Mouse (Mus musculus): ENCODE data around the gene Midn. TPM values are rescaled to one million over a fixed set of nuclear protein-coding genes. Genes with fewer than 3 reads are reported as not detected.
"Not testable (repeated sequence)": the region's sequence is repeated elsewhere in the genome, so short reads cannot be mapped to it uniquely, and the experiment has no call there.

The Midn gene
- polyA plus RNA-seq, 1 experiment from 2014 or later = 25.9 TPM

DNA sequence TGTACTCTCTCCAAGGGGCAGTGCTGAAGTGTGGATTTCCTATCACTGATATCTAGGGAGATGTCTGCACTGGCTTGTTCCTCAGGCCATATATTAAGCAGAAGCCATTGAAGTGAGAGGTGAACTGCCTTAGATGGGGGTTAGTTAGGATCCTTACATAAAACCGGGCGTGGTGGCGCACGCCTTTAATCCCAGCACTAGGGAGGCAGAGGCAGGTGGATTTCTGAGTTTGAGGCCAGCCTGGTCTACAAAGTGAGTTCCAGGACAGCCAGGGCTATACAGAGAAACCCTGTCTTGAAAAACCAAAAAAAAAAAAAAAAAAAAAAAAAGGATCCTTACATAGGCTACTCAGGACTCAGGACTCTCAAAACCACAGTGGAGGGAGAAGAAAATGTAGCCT, 18.1 kb downstream of the Midn start:
- 77% methylated on average over 4 of the region's 4 CpGs for WGBS
- peak overlapping the region; percentile 75 for H3K4me2 ChIP-seq
- H3K9ac ChIP-seq = peak overlapping the region; percentile 51
- not testable (repeated sequence) for H3K9me3 ChIP-seq (replicated peaks); ATAC-seq (ENCODE audit: insufficient number of reproducible peaks, low FRiP score); H3K27me3 ChIP-seq (replicated peaks); H3K4me3 ChIP-seq
- peak overlapping the region; percentile 100 for H3K27ac ChIP-seq (ENCODE audit: poor library complexity, severe bottlenecking)
- peaks cover 76% of the 10 kb centered on the region for H3K4me1 ChIP-seq (replicated peaks)
- peaks cover 15% of the 10 kb centered on the region for H3K36me3 ChIP-seq

DNA sequence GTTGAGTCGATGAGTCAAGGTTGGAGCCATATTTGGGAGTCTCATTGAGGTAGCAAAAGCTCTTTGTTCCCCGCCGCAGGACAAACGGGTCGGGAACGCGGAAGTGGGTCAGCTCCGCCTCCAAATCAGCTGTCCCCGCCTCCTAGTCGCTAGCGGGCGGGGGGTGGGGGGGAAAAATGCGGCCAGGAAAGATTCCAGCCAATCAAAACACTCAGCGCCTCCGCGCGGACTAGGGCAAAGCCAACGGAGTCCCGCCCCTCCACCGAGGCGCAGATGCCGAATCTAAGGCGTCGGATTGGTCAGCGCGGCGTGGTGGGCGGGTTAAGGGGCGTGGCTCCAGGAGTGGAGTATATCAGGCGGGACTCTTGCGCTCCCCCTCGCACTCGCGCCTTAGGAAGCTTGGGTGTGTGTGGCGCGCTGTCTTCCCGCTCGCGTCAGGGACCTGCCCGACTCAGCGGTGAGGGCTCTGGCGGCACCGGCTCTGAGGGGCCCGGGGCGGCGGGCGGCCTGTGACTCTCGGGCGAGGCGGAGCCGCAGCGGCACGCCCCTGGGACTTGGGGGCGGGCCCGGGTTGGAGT, 19.5 kb downstream of the Midn start:
- peak overlapping the region; percentile 100 for H3K27ac ChIP-seq (ENCODE audit: poor library complexity, severe bottlenecking)
- ATAC-seq (ENCODE audit: insufficient number of reproducible peaks, low FRiP score) = peak; percentile 92
- WGBS = under 1% methylated on average over 55 of the region's 55 CpGs
- H3K4me2 ChIP-seq = peak overlapping the region; percentile 75
- H3K9me3 ChIP-seq (replicated peaks) = no peaks in the 10 kb centered on the region
- no peaks in the 10 kb centered on the region for H3K27me3 ChIP-seq (replicated peaks)
- peaks cover 28% of the 10 kb centered on the region for H3K36me3 ChIP-seq
- peak overlapping the region; percentile 97 for H3K4me3 ChIP-seq
- peaks cover 76% of the 10 kb centered on the region for H3K4me1 ChIP-seq (replicated peaks)
- H3K9ac ChIP-seq = peak overlapping the region; percentile 99

DNA sequence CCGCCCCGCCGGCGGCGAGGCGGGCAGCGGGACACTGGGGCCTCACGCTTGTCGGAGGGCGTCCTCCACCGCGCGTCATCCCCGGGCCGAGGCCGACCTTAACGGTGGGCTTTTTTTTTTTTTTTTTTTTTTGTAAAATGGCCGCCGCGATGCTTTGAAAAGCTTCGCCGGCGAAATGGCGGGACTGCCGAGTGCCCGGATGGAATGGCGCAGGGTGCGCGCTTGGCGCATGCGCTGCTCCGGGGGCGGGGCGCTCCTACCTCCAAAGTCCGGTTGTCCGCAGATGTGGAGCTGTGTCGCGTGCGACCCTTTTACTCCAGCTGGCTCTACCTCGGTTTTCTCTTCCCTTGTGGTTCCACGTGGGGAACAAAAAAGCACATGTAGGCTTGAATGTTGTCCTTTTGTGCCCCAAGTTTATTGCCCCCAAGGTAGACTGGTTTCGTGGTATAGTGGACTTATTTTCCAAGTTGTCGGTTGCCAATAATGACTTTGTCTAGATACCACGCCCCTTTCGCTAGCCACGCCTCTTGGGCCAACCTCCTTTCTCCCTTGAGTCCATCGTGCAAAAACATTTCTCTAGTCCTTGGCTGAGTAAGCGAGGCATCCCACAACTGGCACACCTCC, 20.1 kb downstream of the Midn start:
- H3K9me3 ChIP-seq (replicated peaks) = no peaks in the 10 kb centered on the region
- peak overlapping the region; percentile 75 for H3K4me2 ChIP-seq
- WGBS = under 1% methylated on average over 47 of the region's 48 CpGs
- peak; percentile 67 for ATAC-seq (ENCODE audit: insufficient number of reproducible peaks, low FRiP score)
- H3K27me3 ChIP-seq (replicated peaks) = no peaks in the 10 kb centered on the region
- H3K9ac ChIP-seq = peak overlapping the region; percentile 99
- H3K4me1 ChIP-seq (replicated peaks) = peaks cover 72% of the 10 kb centered on the region
- H3K4me3 ChIP-seq = peak overlapping the region; percentile 97
- peak overlapping the region; percentile 100 for H3K27ac ChIP-seq (ENCODE audit: poor library complexity, severe bottlenecking)
- peaks cover 28% of the 10 kb centered on the region for H3K36me3 ChIP-seq

- Histone ChIP-seq H3K9me3 (replicated peaks) (no peaks in the 10 kb centered on the region), H3K27me3 (replicated peaks) (no peaks in the 10 kb centered on the region), H3K4me2 (peak overlapping the region; percentile 75), H3K27ac (ENCODE audit: poor library complexity, severe bottlenecking) (peak overlapping the region; percentile 100), H3K4me3 (peak overlapping the region; percentile 97), H3K36me3 (peaks cover 28% of the 10 kb centered on the region), H3K9ac (peak overlapping the region; percentile 99), H3K4me1 (replicated peaks) (peaks cover 63% of the 10 kb centered on the region)
- 67% methylated on average over 1 of the region's 1 CpGs for WGBS
- no peak for ATAC-seq (ENCODE audit: insufficient number of reproducible peaks, low FRiP score)
Observed at GRCm38 (mm10) chr10:80169070-80169469, 21.0 kb downstream of the Midn start.

DNA sequence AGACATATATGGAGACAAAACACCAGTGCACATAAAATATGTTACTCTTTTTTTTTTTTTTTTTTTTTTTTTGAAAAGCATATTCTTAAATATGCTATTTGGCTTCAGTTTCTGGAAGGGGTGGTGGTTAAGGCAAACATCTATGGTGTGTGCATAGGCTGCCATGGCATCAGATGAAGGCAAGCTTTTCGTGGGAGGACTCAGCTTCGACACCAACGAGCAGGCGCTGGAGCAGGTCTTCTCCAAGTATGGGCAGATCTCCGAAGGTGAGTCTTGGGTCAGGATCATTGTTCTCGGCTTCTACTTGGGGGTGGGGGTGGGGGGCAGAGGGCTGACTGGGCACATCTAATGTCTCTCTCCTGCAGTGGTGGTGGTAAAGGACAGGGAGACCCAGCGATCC, 21.6 kb downstream of the Midn start:
- Histone ChIP-seq H3K4me3 (no peak overlapping the region), H3K4me2 (no peak overlapping the region), H3K27me3 (replicated peaks) (no peaks in the 10 kb centered on the region), H3K27ac (ENCODE audit: poor library complexity, severe bottlenecking) (peak overlapping the region; percentile 21; the same call in 1 of the 2 replicates), H3K9me3 (replicated peaks) (no peaks in the 10 kb centered on the region), H3K9ac (no peak overlapping the region), H3K4me1 (replicated peaks) (peaks cover 57% of the 10 kb centered on the region), H3K36me3 (peaks cover 28% of the 10 kb centered on the region)
- WGBS = 91% methylated on average over 7 of the region's 7 CpGs
- no peak for ATAC-seq (ENCODE audit: insufficient number of reproducible peaks, low FRiP score)

DNA sequence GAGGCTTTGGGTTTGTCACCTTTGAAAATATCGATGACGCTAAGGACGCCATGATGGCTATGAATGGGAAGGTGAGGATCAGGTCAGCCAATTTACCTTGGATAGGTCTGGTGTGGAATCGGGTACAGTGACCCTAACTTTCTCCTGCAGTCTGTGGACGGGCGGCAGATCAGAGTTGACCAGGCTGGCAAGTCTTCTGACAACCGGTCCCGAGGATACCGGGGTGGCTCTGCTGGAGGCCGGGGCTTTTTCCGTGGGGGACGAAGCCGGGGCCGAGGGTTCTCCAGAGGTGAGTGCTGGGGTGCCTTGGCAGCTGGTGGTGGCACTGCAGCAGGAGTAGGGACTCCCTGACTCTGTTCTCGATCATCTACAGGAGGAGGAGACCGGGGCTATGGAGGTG, 22.0 kb downstream of the Midn start:
- Histone ChIP-seq H3K36me3 (peaks cover 28% of the 10 kb centered on the region), H3K27me3 (replicated peaks) (no peaks in the 10 kb centered on the region), H3K9me3 (replicated peaks) (no peaks in the 10 kb centered on the region), H3K4me1 (replicated peaks) (peaks cover 59% of the 10 kb centered on the region), H3K27ac (ENCODE audit: poor library complexity, severe bottlenecking) (peak overlapping the region; percentile 21; the same call in 1 of the 2 replicates), H3K9ac (peak overlapping the region; percentile 19; the same call in 1 of the 2 replicates), H3K4me2 (no peak overlapping the region), H3K4me3 (no peak overlapping the region)
- no peak for ATAC-seq (ENCODE audit: insufficient number of reproducible peaks, low FRiP score)
- WGBS = 97% methylated on average over 16 of the region's 16 CpGs

DNA sequence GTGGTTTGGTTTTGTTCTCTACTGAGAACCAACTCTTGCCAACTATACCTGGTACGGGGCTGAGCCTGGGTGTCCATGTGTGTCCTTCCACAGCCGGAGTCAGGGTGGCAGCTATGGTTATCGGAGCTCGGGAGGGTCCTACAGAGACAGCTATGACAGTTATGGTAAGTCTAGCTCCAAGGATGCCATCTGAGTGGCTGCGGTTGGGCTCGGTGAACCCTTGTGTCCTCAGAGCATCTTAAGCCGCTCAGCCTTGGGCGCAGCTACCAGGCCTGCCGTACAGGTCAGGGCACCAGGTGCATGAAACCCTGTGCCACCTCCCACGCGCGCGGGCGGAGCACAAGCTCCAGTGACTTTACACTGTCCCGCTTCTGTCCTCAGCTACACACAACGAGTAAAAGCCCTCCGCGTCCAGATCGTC, 22.5 kb downstream of the Midn start:
- Histone ChIP-seq H3K9ac (peak overlapping the region; percentile 19; the same call in 1 of the 2 replicates), H3K4me2 (no peak overlapping the region), H3K27ac (ENCODE audit: poor library complexity, severe bottlenecking) (no peak overlapping the region), H3K27me3 (replicated peaks) (no peaks in the 10 kb centered on the region), H3K4me1 (replicated peaks) (peaks cover 56% of the 10 kb centered on the region), H3K9me3 (replicated peaks) (no peaks in the 10 kb centered on the region), H3K4me3 (no peak overlapping the region), H3K36me3 (peaks cover 28% of the 10 kb centered on the region)
- ATAC-seq (ENCODE audit: insufficient number of reproducible peaks, low FRiP score) = no peak
- 95% methylated on average over 19 of the region's 19 CpGs for WGBS

DNA sequence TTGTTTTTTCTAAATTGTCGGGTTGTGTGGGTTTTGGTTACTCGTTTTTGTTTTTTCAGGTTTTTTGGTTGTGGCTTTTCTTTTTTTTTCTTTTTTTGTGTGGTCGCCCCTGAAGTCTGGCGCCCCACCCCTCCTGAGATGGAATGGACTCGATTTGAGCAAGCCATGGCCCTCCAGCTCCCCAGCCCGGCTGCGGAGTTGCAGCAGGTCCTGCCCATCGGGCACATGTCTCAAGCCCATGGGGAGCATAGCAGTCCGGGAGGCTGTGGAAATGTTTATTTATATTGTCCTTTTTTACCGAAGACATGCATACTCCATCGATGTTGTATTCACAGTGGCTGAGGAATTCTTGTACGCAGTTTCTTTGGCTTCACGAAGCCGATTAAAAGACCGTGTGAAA, 23.2 kb downstream of the Midn start:
- no peak overlapping the region for H3K27ac ChIP-seq (ENCODE audit: poor library complexity, severe bottlenecking)
- 89% methylated on average over 15 of the region's 15 CpGs for WGBS
- no peaks in the 10 kb centered on the region for H3K9me3 ChIP-seq (replicated peaks)
- H3K4me3 ChIP-seq = no peak overlapping the region
- no peaks in the 10 kb centered on the region for H3K27me3 ChIP-seq (replicated peaks)
- H3K4me2 ChIP-seq = no peak overlapping the region
- peaks cover 52% of the 10 kb centered on the region for H3K4me1 ChIP-seq (replicated peaks)
- no peak overlapping the region for H3K9ac ChIP-seq
- ATAC-seq (ENCODE audit: insufficient number of reproducible peaks, low FRiP score) = no peak
- H3K36me3 ChIP-seq = peaks cover 28% of the 10 kb centered on the region

DNA sequence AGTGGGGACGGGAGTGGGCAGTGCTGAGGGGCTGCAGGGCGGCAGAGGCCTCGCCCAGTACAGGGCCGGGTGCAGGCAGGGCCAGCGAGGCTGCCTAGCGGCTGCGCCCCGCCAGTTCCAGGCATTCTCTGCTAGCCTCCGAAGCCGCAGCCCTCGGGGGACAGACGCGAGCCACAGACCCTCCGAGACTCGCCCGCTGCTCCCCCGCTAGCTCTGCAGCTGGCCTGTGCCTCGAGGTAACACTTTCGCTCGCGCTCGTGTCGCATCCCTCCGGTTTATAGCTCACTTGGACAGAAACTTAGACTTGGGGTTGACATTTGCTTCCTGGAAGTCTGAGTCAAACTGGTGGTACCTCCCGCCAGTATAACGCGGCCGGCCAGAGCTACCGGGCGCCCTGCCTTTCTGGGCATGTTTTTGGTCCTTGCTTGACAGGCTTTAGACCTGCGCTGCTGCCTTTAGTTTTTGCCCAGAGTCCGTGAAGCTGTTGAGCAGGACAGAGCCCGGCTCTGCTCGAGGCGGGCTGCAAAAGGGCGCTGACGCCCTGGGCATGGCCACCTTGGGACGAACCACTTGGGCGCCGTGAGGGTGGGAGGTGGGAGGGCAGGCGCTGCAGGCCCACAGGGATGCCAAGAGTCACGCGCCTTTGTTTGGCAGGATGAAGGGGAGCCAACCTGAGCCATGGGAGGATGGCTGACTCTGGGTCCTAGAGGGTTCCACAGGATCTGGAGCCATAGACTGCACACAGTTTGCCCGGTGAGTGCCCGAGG, 23.9 kb downstream of the Midn start:
- Histone ChIP-seq H3K4me3 (peak overlapping the region; percentile 57; the same call in 1 of the 2 replicates), H3K4me1 (replicated peaks) (peaks cover 45% of the 10 kb centered on the region), H3K9me3 (replicated peaks) (no peaks in the 10 kb centered on the region), H3K9ac (peak overlapping the region; percentile 58), H3K4me2 (peak overlapping the region; percentile 69), H3K36me3 (peaks cover 28% of the 10 kb centered on the region), H3K27me3 (replicated peaks) (no peaks in the 10 kb centered on the region), H3K27ac (ENCODE audit: poor library complexity, severe bottlenecking) (peak overlapping the region; percentile 80)
- no peak for ATAC-seq (ENCODE audit: insufficient number of reproducible peaks, low FRiP score)
- 85% methylated on average over 45 of the region's 45 CpGs for WGBS

DNA sequence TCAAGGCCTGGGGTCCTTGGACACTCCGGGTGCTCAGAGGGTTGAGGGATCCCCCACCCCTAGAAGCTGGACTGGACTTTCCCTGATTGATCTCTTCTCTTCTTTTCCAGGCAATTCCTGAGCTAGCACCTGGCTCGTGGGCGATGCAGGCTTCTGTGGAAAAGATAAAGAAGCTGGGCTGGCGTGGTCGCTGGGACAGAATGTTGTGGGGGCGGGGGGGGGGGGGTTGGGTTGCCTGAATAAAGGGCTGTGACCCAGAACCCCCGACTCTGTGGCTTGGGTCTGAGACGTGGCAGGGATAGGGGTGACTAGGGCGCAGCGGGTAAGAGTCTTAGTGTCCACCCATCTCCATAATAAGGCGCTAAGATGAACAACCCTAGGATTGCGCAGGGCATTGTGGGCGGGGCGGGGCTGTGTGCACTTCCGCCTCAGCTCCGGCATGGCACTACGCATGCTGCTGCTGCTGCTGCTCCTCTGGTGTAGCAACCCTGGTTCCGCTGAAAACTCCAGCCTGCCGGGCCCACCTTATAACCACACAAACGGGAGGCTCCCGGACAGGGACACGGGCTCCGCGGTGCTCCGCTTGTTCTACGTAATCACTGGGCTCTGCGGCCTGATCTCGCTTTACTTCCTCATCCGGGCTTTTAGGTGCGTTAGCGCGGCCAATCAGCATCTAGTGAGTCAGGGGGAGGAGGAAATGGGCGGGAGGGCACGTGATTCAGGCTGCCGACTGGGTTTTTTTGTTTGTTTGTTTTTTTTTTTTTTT, 24.6 kb downstream of the Midn start, which contains the start of gene 1600002K03Rik:
TSS of gene 1600002K03Rik (plus strand) at position 418 of the 766 bp plus-strand sequence.
- H3K9me3 ChIP-seq (replicated peaks) = no peaks in the 10 kb centered on the region
- H3K27ac ChIP-seq (ENCODE audit: poor library complexity, severe bottlenecking) = peak within 1 kb of the TSS; percentile 80
- no peaks in the 10 kb centered on the region for H3K27me3 ChIP-seq (replicated peaks)
- H3K36me3 ChIP-seq = peaks cover 28% of the 10 kb centered on the region
- peak within 1 kb of the TSS; percentile 69 for H3K4me2 ChIP-seq
- H3K4me1 ChIP-seq (replicated peaks) = peaks cover 47% of the 10 kb centered on the region
- 4% methylated on average over 35 of the region's 35 CpGs for WGBS
- H3K4me3 ChIP-seq = peak within 1 kb of the TSS; percentile 57
- ATAC-seq (ENCODE audit: insufficient number of reproducible peaks, low FRiP score) = peak; percentile 82
- peak within 1 kb of the TSS; percentile 58 for H3K9ac ChIP-seq
